Mouse (Mus musculus) frontal cortex, adult 2 months (tissue): Measurements from ENCODE around the gene Mc1r. TPM values are rescaled to one million over a fixed set of nuclear protein-coding genes. Genes with fewer than 3 reads are reported as not detected.
"Not testable (repeated sequence)": the region's sequence is repeated elsewhere in the genome, so short reads cannot be mapped to it uniquely, and the experiment has no call there.

Experiments
- DNase-seq, 2 experiments: peaks; one replicate each; pipeline ENCODE4 v3.0.0; 2022; ENCODE audit warnings: low spot score in 1 of 2; ENCODE audit errors: extremely low spot score in 1 of 2
- polyA plus RNA-seq: library from polyadenylated mRNA; depleted of rRNA; stranded (reverse); fragments of >200 nt; gene quantifications from 2 replicates; pipeline ENCODE4 v1.2.3, GENCODE M21; 2012

The Mc1r gene
- polyA plus RNA-seq, 1 experiment, result 0.04 TPM

- DNase-seq, result no peak
Measured at GRCm38 (mm10) chr8:123428939-123429721, 22.2 kb downstream of the Mc1r start.

DNA sequence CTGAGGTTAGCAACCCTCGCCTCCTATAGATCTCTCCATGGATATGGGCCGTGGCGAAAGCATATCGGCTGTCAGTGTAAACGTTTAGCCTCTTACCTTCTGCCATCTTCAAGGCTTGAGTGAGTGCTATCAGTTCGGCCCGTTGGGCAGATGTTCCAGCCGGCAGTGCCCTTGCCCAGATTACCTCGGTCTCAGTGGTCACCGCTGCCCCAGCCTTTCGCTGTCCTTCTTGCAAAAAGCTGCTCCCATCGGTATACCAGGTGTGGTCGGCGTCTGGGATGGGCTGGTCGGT is 22.8 kb downstream of the Mc1r start:
- not testable (repeated sequence) for DNase-seq

DNA sequence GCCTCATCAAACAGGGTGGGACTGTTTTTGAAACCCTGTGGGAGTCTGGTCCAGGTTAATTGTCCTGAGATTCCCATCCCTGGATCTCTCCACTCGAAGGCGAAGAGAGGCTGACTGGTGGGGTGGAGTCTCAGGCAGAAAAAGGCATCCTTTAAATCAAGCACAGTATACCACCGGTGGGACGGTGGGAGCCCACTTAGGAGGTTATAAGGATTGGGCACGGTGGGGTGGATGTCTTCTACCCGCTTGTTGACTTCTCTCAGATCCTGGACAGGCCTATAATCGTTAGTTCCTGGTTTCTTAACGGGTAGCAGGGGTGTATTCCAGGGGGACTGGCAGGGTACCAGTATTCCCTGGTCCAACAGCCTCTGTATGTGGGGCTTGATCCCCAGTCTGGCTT is 24.0 kb downstream of the Mc1r start:
- DNase-seq, result not testable (repeated sequence)

DNA sequence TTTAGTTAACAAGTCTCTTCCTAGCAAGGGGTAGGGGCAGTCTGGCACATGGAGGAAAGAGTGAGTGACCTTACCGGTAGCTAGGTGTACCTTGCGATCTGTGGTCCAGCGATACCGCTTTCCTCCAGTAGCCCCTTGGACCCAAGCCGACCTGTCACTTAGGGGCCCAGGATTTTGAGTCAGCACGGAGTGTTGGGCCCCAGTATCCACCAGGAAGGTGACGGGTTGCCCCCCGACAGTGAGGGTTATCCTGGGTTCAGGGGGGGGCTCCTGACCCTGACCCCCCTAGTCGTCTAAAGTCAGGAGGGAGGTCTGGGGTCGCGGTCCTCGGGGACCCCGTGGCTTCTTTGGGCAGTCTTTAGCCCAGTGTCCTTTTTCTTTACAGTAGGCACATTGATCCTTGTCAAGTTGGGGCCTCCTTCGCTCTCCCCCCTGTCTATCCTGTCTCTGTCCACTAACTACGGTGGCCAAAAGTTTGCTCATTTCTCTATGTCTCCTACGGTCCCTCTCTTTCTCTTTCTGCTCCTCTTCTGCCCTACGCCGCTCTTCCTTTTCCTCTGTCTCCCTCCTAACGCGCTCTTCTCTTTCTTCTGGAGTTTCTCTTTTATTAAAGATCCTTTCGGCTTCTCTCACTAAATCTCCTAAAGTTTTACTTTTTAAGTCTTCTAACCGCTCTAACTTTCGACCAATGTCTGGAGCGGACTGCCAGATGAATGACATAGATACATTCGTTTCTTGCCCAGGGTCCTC is 24.9 kb downstream of the Mc1r start:
- DNase-seq, result no peak

DNA sequence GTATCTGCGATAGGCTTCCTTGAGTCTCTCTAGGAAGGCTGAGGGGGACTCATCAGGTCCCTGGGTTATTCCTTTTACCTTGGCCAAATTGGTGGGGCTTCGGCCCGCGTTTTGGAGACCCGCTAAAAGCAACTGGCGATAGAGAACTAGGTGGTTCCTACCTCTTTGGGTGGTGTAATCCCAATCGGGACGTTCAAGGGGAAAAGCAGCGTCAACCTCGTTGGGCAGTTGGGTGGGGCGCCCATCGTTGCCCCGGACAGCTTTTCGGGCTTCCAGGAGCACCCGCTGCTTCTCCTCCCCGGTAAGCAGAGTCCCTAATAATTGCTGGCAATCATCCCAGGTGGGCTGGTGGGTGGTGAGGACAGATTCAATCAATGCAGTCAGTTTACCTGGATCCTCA is 25.5 kb downstream of the Mc1r start:
- no peak for DNase-seq

- DNase-seq, result not testable (repeated sequence)
Measured at GRCm38 (mm10) chr8:123433241-123433974, 26.5 kb downstream of the Mc1r start.

DNA sequence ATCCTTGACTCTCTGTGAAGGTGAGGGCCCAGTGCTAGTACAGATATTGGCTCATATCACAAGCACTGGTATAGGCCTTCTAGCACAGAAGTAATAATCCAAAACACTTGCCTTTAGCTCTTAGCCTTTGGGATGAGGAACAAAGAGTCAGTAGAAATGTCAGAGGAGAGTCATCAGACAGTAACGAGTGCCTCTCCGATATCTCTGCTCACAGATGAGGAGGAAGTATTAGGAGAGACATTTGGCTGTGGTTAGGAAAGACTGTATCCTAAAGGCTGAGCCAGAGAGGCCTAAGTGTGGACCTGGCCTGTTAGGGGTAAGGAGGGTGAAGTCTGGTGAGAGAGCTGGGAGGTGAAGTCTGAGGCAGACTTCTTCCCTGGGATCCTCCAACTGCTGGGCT is 34.9 kb downstream of the Mc1r start:
- DNase-seq, result no peak

DNA sequence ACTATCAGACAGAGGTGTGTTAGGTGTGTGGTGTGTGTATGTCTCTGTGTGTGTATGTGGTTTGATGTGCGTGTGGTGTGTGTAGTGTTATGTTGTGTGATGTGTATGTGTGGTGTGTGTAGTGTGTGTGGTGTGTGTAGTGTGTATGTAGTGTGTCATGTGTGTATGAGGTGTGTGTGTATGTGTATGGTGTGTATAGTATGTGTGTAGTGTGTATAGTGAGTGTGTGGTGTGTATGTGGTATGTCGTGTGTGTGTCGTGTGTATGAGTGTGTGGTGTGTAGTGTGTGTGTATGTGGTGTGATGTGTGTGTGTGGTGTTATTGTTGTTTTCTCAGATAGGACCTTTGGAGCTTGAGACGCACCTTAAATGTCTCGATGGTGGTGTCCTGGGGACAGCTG is 35.4 kb downstream of the Mc1r start:
- no peak for DNase-seq

- DNase-seq, result peak; percentile 82 to 96
Measured at GRCm38 (mm10) chr8:123442871-123443575, 36.1 kb downstream of the Mc1r start.

DNA sequence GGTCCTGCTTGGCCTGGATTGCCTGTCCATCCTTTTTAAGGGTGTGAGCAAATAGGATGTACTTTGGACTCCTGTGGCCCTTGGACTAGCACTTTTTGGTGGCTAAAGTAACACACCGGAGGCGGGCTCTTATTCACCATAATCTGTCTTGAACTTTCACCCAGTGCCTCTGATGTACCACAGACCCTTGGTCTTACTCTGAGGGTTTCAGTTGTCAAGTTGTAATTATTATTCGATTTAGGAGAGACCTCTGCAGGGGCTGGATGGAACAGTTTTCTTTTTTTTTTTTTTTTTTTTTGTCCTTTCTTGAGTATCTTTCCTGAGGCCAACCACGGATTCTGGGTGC is 36.6 kb downstream of the Mc1r start:
- DNase-seq, result peak in 1 of 2 experiments; percentile 14

DNA sequence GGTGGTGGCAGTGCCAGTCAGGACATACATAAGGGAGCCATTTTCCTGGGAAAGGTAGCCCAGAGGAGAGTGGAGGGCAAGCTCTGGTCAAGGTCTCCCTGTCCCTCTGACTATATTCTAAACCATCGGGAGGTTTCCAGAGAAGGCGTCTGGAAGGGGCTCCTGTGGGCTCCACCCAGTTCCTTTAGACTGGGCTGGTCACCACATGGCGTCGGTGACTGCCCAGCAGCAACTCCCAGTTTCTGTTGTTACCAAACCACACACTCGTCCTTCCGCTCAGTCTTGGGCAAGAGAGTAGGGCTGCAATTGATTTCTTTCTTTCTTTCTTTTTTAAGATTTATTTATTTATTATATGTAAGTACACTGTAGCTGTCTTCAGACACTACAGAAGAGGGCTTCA is 37.2 kb downstream of the Mc1r start:
- DNase-seq, result no peak

DNA sequence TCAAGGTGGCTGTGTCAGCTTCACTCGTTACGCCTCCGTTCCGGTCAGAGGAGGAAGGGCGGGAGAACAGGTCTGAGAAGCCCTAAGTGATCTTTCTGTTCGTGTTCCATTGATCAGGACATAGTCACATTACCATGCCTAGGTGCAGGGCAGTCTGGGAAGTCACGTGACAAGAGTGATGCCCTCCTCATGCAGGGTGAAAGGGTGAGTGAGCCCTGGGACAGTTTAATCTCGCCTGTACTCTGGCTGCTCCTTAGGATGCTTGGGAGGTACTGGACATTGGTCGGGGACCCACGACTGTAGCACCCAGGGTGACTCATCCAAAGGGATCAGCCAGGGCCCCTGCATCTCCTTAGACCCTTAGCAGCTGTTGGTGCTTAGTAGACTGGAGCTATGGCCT is 39.1 kb downstream of the Mc1r start:
- DNase-seq, result no peak

- DNase-seq, result no peak
Measured at GRCm38 (mm10) chr8:123446799-123447198, 39.9 kb downstream of the Mc1r start.

DNA sequence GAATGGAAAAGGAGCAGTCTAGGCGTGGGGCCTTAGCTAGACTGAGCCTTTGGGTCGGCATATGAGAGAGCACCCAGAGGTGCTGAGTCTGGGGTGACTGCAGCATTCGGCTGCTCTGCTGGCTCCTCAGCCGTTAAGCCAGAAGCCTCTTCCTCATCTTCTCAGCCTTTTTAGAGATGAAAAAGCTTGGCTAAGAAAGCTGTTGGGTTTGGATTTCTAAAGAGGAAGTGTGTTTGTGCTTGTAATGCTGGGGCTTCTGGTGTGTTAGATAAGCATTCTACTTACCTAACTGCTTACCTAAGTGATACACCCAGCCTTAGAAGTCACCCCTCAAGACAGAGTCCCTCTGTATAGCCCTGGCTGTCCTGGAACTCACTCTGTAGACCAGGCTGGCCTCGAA is 43.9 kb downstream of the Mc1r start:
- no peak for DNase-seq

GRCm38 (mm10) chr8:123451747-123452146 is 44.8 kb downstream of the Mc1r start:
- DNase-seq, result not testable (repeated sequence)

DNA sequence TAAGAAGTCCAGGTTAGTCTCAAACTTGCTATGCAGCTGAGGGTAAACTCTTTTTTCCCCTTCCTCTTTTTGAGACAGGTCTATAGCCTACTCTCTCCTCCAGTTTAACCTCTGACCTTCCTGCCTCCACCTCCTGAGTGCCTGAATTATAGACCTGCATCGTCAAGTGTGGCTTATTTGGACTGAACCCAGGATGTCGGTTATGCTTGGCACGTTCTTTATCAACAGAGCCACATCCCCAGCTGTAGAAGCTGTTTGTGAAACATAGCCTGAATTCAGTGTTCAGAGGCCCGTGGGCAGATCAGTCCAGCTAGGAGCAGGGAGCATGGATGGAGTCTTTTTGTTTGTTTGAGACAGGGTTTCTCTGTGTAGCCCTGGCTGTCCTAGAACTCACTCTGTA is 45.2 kb downstream of the Mc1r start:
- DNase-seq, result no peak

DNA sequence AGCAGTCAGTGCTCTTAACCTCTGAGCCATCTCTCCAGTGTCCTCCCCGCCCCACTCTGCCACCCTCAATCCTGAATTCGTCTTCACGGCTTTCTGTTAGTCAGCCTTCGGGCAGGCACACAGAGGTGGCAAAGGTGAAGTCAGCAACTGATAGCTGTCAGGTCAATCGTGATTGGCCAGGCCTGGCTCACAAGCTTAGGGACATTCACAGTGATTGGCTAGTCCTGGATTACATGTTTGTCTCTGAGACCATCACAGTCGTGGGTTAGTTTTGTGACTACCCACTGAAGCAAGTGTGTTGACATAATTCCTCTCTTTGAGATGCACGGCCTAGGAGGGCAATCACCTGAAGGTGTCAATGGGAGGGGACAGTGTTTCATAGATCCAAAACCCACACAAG is 46.4 kb downstream of the Mc1r start:
- DNase-seq, result no peak

DNA sequence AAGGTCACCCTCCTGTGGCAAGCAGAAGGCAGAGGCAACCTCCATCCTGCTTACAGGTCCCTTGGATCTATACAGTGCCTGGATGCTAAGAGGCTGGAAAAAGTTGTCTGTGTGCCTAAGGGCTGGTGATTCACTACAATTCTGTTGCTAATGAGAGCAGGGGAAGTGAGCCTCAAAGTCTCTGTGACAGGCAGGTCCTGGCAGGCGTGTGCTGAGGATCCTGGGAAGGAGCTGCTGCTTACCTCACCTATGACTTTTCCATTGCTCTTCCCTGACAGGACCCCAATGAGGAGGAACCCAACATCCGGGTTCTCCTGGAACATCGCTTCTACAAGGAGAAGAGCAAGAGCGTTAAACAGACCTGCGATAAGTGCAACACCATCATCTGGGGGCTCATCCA is 47.0 kb downstream of the Mc1r start:
- no peak for DNase-seq

GRCm38 (mm10) chr8:123454559-123454958 is 47.7 kb downstream of the Mc1r start:
- no peak for DNase-seq
